Mouse (Mus musculus): ENCODE measurements around the gene Aipl1.

GRCm38 (mm10) chr11:72066330-72066729 is 29.0 kb upstream of the Aipl1 start:
- TF ChIP-seq HCFC1 (IDR thresholded peaks at IDR 0.05; ENCODE audit: borderline replicate concordance, insufficient read depth, low read length), result no peak
- TF ChIP-seq MAFK (IDR thresholded peaks at IDR 0.05; ENCODE audit: insufficient read depth, low read depth, low read length), result no peak

Measured in ES-E14 (cell line).